Mouse (Mus musculus): ENCODE results near the gene Dpep3. TPM values are rescaled to one million over a fixed set of nuclear protein-coding genes. Genes with fewer than 3 reads are reported as not detected.
A peak's percentile ranks its signal among the peaks of the same experiment; 100 is the strongest.
"Not testable (repeated sequence)": the region's sequence is repeated elsewhere in the genome, so short reads cannot be mapped to it uniquely, and the experiment has no call there.

Gene Dpep3
- total and polyA plus RNA-seq, 3 experiments: 0.23 TPM; not detected in 2

DNA sequence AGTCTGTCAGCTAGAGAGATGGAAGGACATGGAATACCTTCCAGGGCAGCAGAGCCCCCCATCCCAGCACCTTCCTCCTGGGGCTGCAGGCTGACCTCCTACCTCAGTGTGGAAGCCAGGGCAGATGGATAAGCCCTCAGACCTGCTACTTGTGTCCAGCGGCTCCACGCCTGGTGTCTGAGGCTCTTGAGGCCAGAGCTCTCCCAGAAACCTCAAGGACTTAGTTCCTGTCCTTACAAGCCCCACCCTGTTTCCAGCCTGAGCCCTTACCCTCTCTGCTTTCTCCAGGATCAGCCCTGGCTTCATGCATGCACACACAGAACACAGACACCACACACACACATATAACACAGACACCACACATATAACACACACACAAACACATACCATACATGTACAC, 12.3 kb upstream of the Dpep3 start:
- H3K4me1 ChIP-seq (ENCODE audit: control insufficient read depth, insufficient read depth, low read length): peaks cover 1% of the 10 kb centered on the region; the same call in 1 of the 2 replicates
- no peaks in the 10 kb centered on the region for H3K79me2 ChIP-seq (replicated peaks; ENCODE audit: control insufficient read depth, insufficient read depth, low read length)
- H3K27ac ChIP-seq: no peak overlapping the region
- intact Hi-C loops (cut with DNase I): loop anchor here (1.0 to 5.0 kb wide), 3 partner anchors 31 to 126 kb away; no protein-coding TSS in a partner anchor
- H3K4me3 ChIP-seq: no peak overlapping the region
- no peak for DNase-seq
- no peaks in the 10 kb centered on the region for H3K27me3 ChIP-seq (ENCODE audit: control insufficient read depth, insufficient read depth, low read length)
- TF ChIP-seq CTCF (IDR thresholded peaks at IDR 0.05): no peak
- no peak for TF ChIP-seq POLR2A (IDR thresholded peaks at IDR 0.05; ENCODE audit: insufficient read depth, low read depth, low read length)
- no peak for TF ChIP-seq EP300 (IDR thresholded peaks at IDR 0.05; ENCODE audit: insufficient read depth, low read depth, low read length)
- WGBS: 75% methylated on average over 2 of the region's 2 CpGs
- H3K36me3 ChIP-seq (ENCODE audit: control insufficient read depth, insufficient read depth, low read length): no peaks in the 10 kb centered on the region
- no peak overlapping the region for H3K9ac ChIP-seq (ENCODE audit: low read depth, low read length)

- H3K9ac ChIP-seq (ENCODE audit: low read depth, low read length): no peak within 1 kb of the TSS
- no peaks in the 10 kb centered on the region for H3K27me3 ChIP-seq (ENCODE audit: control insufficient read depth, insufficient read depth, low read length)
- no peaks in the 10 kb centered on the region for H3K79me2 ChIP-seq (replicated peaks; ENCODE audit: control insufficient read depth, insufficient read depth, low read length)
- H3K4me1 ChIP-seq (ENCODE audit: control insufficient read depth, insufficient read depth, low read length): peaks cover 1% of the 10 kb centered on the region; the same call in 1 of the 2 replicates
- H3K4me3 ChIP-seq: no peak within 1 kb of the TSS
- DNase-seq: peak; percentile 80 to 83
- TF ChIP-seq CTCF (IDR thresholded peaks at IDR 0.05) (peak; percentile 98), EP300 (IDR thresholded peaks at IDR 0.05; ENCODE audit: insufficient read depth, low read depth, low read length) (peak; percentile 88), POLR2A (IDR thresholded peaks at IDR 0.05; ENCODE audit: insufficient read depth, low read depth, low read length) (no peak)
- WGBS: 10% methylated on average over 15 of the region's 15 CpGs
- H3K27ac ChIP-seq: no peak within 1 kb of the TSS
- H3K36me3 ChIP-seq (ENCODE audit: control insufficient read depth, insufficient read depth, low read length): no peaks in the 10 kb centered on the region
- intact Hi-C loops (cut with DNase I): loop anchor here (1.0 to 5.0 kb wide), 3 partner anchors 31 to 126 kb away; no protein-coding TSS in a partner anchor
Measured at GRCm38 (mm10) chr8:105990856-105991387, 11.7 kb upstream of the Dpep3 start, which contains the start of gene Dus2. Gene Dus2 (plus strand): TSS chr8:105991337.

- Histone ChIP-seq H3K4me3 (no peak overlapping the region), H3K36me3 (ENCODE audit: control insufficient read depth, insufficient read depth, low read length) (no peaks in the 10 kb centered on the region), H3K4me1 (ENCODE audit: control insufficient read depth, insufficient read depth, low read length) (peaks cover 1% of the 10 kb centered on the region; the same call in 1 of the 2 replicates), H3K9ac (ENCODE audit: low read depth, low read length) (no peak overlapping the region), H3K79me2 (replicated peaks; ENCODE audit: control insufficient read depth, insufficient read depth, low read length) (no peaks in the 10 kb centered on the region), H3K27ac (no peak overlapping the region), H3K27me3 (ENCODE audit: control insufficient read depth, insufficient read depth, low read length) (no peaks in the 10 kb centered on the region)
- intact Hi-C loops (cut with DNase I): no loop called here
- WGBS: 79% methylated on average over 11 of the region's 11 CpGs
- no peak for DNase-seq
- TF ChIP-seq CTCF (IDR thresholded peaks at IDR 0.05): no peak
- no peak for TF ChIP-seq EP300 (IDR thresholded peaks at IDR 0.05; ENCODE audit: insufficient read depth, low read depth, low read length)
- no peak for TF ChIP-seq POLR2A (IDR thresholded peaks at IDR 0.05; ENCODE audit: insufficient read depth, low read depth, low read length)
Measured at GRCm38 (mm10) chr8:105988546-105988945, 9.3 kb upstream of the Dpep3 start.

- intact Hi-C loops (cut with DNase I); H3K27ac ChIP-seq; H3K27me3 ChIP-seq (ENCODE audit: control insufficient read depth, insufficient read depth, low read length); H3K4me3 ChIP-seq; H3K9ac ChIP-seq (ENCODE audit: low read depth, low read length); H3K36me3 ChIP-seq (ENCODE audit: control insufficient read depth, insufficient read depth, low read length); H3K79me2 ChIP-seq (replicated peaks; ENCODE audit: control insufficient read depth, insufficient read depth, low read length); DNase-seq; H3K4me1 ChIP-seq (ENCODE audit: control insufficient read depth, insufficient read depth, low read length): not testable (repeated sequence)
- WGBS: 70% methylated on average over 11 of the region's 11 CpGs
Measured at GRCm38 (mm10) chr8:105983406-105983805, 4.2 kb upstream of the Dpep3 start.

DNA sequence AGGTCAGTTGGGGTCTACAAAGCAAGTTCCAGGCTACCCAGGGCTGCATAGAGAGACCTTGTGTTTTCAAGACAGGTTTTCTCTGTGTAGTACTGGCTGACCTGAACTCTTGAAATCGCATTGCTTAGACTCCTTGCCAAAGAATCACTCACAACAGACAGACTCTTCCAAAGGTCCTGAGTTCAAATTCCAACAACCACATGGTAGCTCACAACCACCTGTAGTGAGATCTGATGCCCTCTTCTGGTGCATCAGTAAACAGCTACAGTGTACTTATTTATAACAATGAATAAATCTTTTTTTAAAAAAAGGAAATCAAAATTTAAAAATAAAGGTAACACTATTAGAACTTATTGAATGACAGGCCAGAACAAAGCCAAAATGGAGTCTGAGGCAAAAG, 1.9 kb upstream of the Dpep3 start:
- 92% methylated on average over 1 of the region's 1 CpGs for WGBS
- DNase-seq: no peak
- intact Hi-C loops (cut with DNase I): no loop called here
- Histone ChIP-seq H3K4me3 (no peak overlapping the region), H3K27me3 (ENCODE audit: control insufficient read depth, insufficient read depth, low read length) (no peaks in the 10 kb centered on the region), H3K27ac (no peak overlapping the region), H3K9ac (ENCODE audit: low read depth, low read length) (no peak overlapping the region), H3K36me3 (ENCODE audit: control insufficient read depth, insufficient read depth, low read length) (no peaks in the 10 kb centered on the region), H3K79me2 (replicated peaks; ENCODE audit: control insufficient read depth, insufficient read depth, low read length) (no peaks in the 10 kb centered on the region), H3K4me1 (ENCODE audit: control insufficient read depth, insufficient read depth, low read length) (no peaks in the 10 kb centered on the region)
- TF ChIP-seq CTCF (IDR thresholded peaks at IDR 0.05) (peak; percentile 45), POLR2A (IDR thresholded peaks at IDR 0.05; ENCODE audit: insufficient read depth, low read depth, low read length) (no peak)

DNA sequence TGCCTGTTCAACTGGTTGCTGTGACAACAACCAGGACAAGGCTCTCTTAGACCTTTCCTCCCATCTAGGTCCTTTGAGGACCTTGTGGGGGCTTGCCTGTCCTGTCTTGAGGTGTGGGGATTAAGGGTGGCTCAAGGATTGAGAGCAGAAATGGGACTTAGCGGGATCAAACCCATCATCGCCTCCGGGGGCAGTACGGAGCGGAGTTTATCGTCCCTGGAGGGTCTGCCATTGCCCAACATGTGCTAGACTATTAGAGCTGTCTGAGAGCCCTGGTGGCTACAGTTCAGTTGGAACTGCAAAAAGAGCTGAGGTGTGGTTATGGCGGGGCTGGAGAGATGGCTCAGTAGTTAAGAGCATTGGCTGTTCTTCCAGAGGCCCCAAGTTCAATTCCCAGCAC, 3.9 kb downstream of the Dpep3 start:
- WGBS: 68% methylated on average over 7 of the region's 7 CpGs
- Histone ChIP-seq H3K4me3 (no peak overlapping the region), H3K9ac (ENCODE audit: low read depth, low read length) (no peak overlapping the region), H3K27ac (no peak overlapping the region), H3K79me2 (replicated peaks; ENCODE audit: control insufficient read depth, insufficient read depth, low read length) (no peaks in the 10 kb centered on the region), H3K36me3 (ENCODE audit: control insufficient read depth, insufficient read depth, low read length) (no peaks in the 10 kb centered on the region), H3K27me3 (ENCODE audit: control insufficient read depth, insufficient read depth, low read length) (no peaks in the 10 kb centered on the region), H3K4me1 (ENCODE audit: control insufficient read depth, insufficient read depth, low read length) (no peaks in the 10 kb centered on the region)
- intact Hi-C loops (cut with DNase I): no loop called here
- DNase-seq: no peak
- TF ChIP-seq CTCF (IDR thresholded peaks at IDR 0.05) (no peak), POLR2A (IDR thresholded peaks at IDR 0.05; ENCODE audit: insufficient read depth, low read depth, low read length) (no peak), EP300 (IDR thresholded peaks at IDR 0.05; ENCODE audit: insufficient read depth, low read depth, low read length) (no peak)
